Mouse (Mus musculus) left cerebral cortex, adult 18-20 months (tissue): Measurements from ENCODE around the gene Tepsin. TPM values are rescaled to one million over a fixed set of nuclear protein-coding genes. Genes with fewer than 3 reads are reported as not detected.

ENCODE experiments used
- DNase-seq, 2 experiments: peaks; one replicate each; pipeline ENCODE4 v3.0.0; 2021 to 2022; ENCODE audit warnings: low spot score in 2 of 2, mixed read lengths in 1 of 2
- long read RNA-seq, 2 experiments: library from polyadenylated mRNA; stranded (forward); transcript quantifications; one replicate each; pipeline ENCODE4 v2.0.0; 2021
- total RNA-seq, 2 experiments: library from RNA; stranded (reverse); gene quantifications; 2 replicates each; pipeline ENCODE4 v1.2.3; 2021

Tepsin gene
- total RNA-seq = 10 to 100 TPM; 14.8 TPM
- long read RNA-seq, experiment 1, transcript Tepsin-202 (13 exons, 2,770 nt) = major isoform, 15 of 20 reads
- long read RNA-seq, experiment 1, partial matches to known transcripts = 2 of 20 reads
- long read RNA-seq, experiment 1, other reads (novel, unspliced or antisense) = 3 of 20 reads
- long read RNA-seq, experiment 2, transcript Tepsin-202 (13 exons, 2,770 nt) = major isoform, 13 of 24 reads
- long read RNA-seq, experiment 2, partial matches to known transcripts = 2 of 24 reads
- long read RNA-seq, experiment 2, other reads (novel, unspliced or antisense) = 9 of 24 reads

GRCm38 (mm10) chr11:120098588-120099511 is at the start of gene Tepsin, which contains the start of gene Ndufaf8:
Tepsin (minus strand) TSS chr11:120098731.
Ndufaf8 (plus strand) TSS chr11:120098928.
- DNase-seq = peak; percentile 97 to 99

- DNase-seq = no peak
Measured at GRCm38 (mm10) chr11:120143708-120144497, 45.4 kb upstream of the Tepsin start.

- DNase-seq = no peak
Measured at GRCm38 (mm10) chr11:120142601-120143051, 44.1 kb upstream of the Tepsin start.

GRCm38 (mm10) chr11:120140255-120140654 is 41.7 kb upstream of the Tepsin start:
- no peak for DNase-seq

GRCm38 (mm10) chr11:120139309-120139731 is 40.8 kb upstream of the Tepsin start:
- peak; percentile 35 to 40 for DNase-seq

- no peak for DNase-seq
Measured at GRCm38 (mm10) chr11:120137625-120138004, 39.1 kb upstream of the Tepsin start.

GRCm38 (mm10) chr11:120136796-120137624 is 38.5 kb upstream of the Tepsin start:
- peak; percentile 70 to 81 for DNase-seq

GRCm38 (mm10) chr11:120136195-120136594 is 37.7 kb upstream of the Tepsin start:
- DNase-seq = no peak

GRCm38 (mm10) chr11:120134847-120135530 is 36.5 kb upstream of the Tepsin start:
- no peak for DNase-seq

GRCm38 (mm10) chr11:120134148-120134547 is 35.6 kb upstream of the Tepsin start:
- DNase-seq = no peak

GRCm38 (mm10) chr11:120129281-120129680 is 30.8 kb upstream of the Tepsin start:
- DNase-seq = no peak

GRCm38 (mm10) chr11:120126845-120127244 is 28.3 kb upstream of the Tepsin start:
- no peak for DNase-seq

- no peak for DNase-seq
Measured at GRCm38 (mm10) chr11:120122126-120122525, 23.6 kb upstream of the Tepsin start.

- DNase-seq = peak; percentile 79 to 85
Measured at GRCm38 (mm10) chr11:120120642-120121420, 22.3 kb upstream of the Tepsin start.

- DNase-seq = no peak
Measured at GRCm38 (mm10) chr11:120119936-120120541, 21.5 kb upstream of the Tepsin start.

GRCm38 (mm10) chr11:120119108-120119507 is 20.6 kb upstream of the Tepsin start:
- no peak for DNase-seq

GRCm38 (mm10) chr11:120117626-120118025 is 19.1 kb upstream of the Tepsin start:
- no peak for DNase-seq

GRCm38 (mm10) chr11:120114488-120115215 is 16.1 kb upstream of the Tepsin start:
- DNase-seq = no peak
